Mouse (Mus musculus) ES-Bruce4 (cell line): ENCODE measurements at regions not wholly inside any gene's neighbourhood (a gene's known extent, or its start where the extent isn't known, plus 50 kb on each side); places are given as distances from the start of the nearest gene placed in this dataset.

Source experiments
- H3K27ac ChIP-seq: 2 replicates; pipeline ENCODE4 v1.5.1; 2012; ENCODE audit warnings: low read length, inconsistent platforms; ENCODE audit not compliant: insufficient read depth
- H3K27me3 ChIP-seq: 2 replicates; pipeline ENCODE4 v1.6.1; 2012; ENCODE audit warnings: mild to moderate bottlenecking, low read length, inconsistent platforms; ENCODE audit not compliant: control insufficient read depth, poor library complexity, insufficient read depth, severe bottlenecking
- H3K36me3 ChIP-seq: 2 replicates; pipeline ENCODE4 v1.6.1; 2012; ENCODE audit warnings: inconsistent platforms, mild to moderate bottlenecking, low read length, moderate library complexity; ENCODE audit not compliant: control insufficient read depth, poor library complexity, insufficient read depth, severe bottlenecking
- H3K4me1 ChIP-seq: one replicate; pipeline ENCODE4 v1.8.1; 2011; ENCODE audit warnings: low read length; ENCODE audit not compliant: control insufficient read depth, insufficient read depth
- H3K4me3 ChIP-seq: 2 replicates; pipeline ENCODE4 v1.5.1; 2011; ENCODE audit warnings: low read depth, mild to moderate bottlenecking, low read length
- H3K9ac ChIP-seq: 2 replicates; pipeline ENCODE4 v1.6.1; 2012; ENCODE audit warnings: low read depth, mild to moderate bottlenecking, inconsistent platforms; ENCODE audit not compliant: poor library complexity, severe bottlenecking
- H3K9me3 ChIP-seq: replicated peaks from 2 replicates; pipeline ENCODE4 v1.6.1; 2012; ENCODE audit warnings: mild to moderate bottlenecking, low read length, inconsistent platforms; ENCODE audit not compliant: control insufficient read depth, poor library complexity, insufficient read depth, severe bottlenecking
- CTCF ChIP-seq: IDR thresholded peaks from one replicate; pipeline ENCODE4 v1.8.1; 2011; ENCODE audit warnings: low read depth, low read length
- EP300 ChIP-seq: IDR thresholded peaks from 2 replicates; pipeline ENCODE4 v1.6.1; 2011; ENCODE audit warnings: low read depth, low read length; ENCODE audit not compliant: insufficient read depth
- POLR2A ChIP-seq: IDR thresholded peaks from one replicate; pipeline ENCODE4 v1.8.1; 2011; ENCODE audit warnings: low read length; ENCODE audit not compliant: insufficient read depth

DNA sequence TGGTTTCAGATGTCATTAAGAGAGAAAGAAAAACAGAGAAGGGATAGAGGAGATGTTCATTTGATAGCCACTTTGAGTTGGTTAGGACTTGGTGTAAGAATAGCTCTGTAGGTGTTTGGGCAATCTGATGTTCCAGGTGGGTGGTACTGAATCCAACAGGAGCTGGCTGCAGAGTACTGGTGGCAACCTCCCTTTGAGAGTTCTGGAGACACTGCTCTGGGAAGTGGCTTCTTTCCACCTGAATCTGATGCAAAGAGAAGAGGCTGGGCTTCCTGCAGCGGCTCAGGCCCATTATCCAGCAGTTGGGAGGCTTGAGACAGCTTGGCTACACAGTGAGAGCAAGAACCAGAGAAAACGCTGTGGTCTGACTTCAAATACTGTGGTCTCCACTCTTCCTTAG, 77.0 kb upstream of the Podxl start:
- Histone ChIP-seq H3K36me3 (no peaks in the 10 kb centered on the region), H3K27me3 (no peaks in the 10 kb centered on the region), H3K9ac (no peak overlapping the region), H3K27ac (no peak overlapping the region), H3K9me3 (no peaks in the 10 kb centered on the region), H3K4me3 (no peak overlapping the region), H3K4me1 (peaks cover 8% of the 10 kb centered on the region)
- no peak for TF ChIP-seq POLR2A
- no peak for TF ChIP-seq EP300
- no peak for TF ChIP-seq CTCF

DNA sequence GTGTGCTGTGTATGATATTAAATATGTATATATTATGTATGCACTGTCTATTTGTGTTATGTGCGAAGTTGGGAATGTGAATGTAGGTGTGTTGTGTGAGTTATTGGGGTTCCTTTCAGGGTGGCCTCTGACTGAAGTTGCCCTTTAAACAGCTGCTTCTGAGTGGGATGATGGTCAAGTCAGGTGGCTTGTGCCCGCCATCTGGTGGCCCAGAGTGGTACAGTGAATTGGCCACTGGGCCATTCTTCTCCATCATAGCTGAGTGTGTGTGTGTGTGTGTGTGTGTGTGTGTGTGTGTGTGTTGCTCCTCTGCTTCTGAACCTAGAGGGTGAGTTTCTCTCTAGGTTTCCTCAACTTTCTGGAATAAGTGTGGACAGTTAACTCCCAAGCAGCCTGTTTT, 75.7 kb upstream of the Podxl start:
- Histone ChIP-seq H3K9me3 (no peaks in the 10 kb centered on the region), H3K4me1 (peaks cover 7% of the 10 kb centered on the region), H3K9ac (no peak overlapping the region), H3K36me3 (no peaks in the 10 kb centered on the region), H3K4me3 (no peak overlapping the region), H3K27me3 (no peaks in the 10 kb centered on the region), H3K27ac (no peak overlapping the region)
- peak; percentile 94 for TF ChIP-seq CTCF
- TF ChIP-seq EP300: peak; percentile 51; the same call in 1 of the 2 replicates
- TF ChIP-seq POLR2A: no peak

DNA sequence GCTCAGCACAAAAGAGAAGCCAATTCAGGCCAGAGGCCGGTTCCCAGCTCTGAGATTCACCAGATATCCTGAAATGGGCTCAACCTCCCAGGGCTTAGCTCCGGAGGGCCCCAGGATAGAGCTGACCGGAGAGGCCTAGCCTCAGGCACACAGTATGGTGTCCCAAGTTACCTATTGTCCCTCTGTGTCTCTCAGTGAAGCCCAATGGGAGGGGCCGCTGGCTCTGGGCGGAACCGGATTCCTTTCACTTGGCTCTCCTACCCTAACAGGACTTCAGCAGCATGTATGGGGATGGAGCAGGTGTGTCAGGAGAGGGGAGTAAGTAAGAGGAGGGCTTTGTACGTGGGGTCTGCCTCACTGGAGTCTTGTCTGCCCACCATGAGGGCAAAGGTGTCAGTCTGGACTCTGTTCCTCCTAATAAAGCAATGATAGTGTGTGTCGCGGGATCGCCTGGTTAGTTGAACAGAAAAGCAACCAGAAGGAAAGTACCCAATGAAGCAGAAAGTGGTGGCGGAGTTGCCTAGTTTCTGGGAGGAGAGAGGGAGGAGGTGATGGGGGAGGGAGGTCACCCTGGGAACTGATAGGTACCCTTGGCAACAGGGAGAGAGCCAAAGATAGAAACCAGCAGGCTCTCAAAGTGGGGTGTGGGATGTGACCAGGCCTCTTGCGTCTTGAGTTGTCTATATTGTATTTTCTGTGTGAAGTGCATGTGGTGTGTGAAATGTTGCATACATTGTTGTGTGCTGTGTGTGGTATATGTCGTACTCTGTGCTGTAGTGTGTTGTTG, 74.8 kb upstream of the Podxl start:
- peak; percentile 80; the same call in 1 of the 2 replicates for TF ChIP-seq EP300
- TF ChIP-seq POLR2A: no peak
- no peak for TF ChIP-seq CTCF
- Histone ChIP-seq H3K36me3 (no peaks in the 10 kb centered on the region), H3K27ac (peak overlapping the region; percentile 79), H3K4me3 (peak overlapping the region; percentile 38), H3K27me3 (no peaks in the 10 kb centered on the region), H3K9me3 (no peaks in the 10 kb centered on the region), H3K9ac (0 out of 2 replicates have a peak overlapping the region, but pooled peaks have one; percentile 9), H3K4me1 (peaks cover 7% of the 10 kb centered on the region)

DNA sequence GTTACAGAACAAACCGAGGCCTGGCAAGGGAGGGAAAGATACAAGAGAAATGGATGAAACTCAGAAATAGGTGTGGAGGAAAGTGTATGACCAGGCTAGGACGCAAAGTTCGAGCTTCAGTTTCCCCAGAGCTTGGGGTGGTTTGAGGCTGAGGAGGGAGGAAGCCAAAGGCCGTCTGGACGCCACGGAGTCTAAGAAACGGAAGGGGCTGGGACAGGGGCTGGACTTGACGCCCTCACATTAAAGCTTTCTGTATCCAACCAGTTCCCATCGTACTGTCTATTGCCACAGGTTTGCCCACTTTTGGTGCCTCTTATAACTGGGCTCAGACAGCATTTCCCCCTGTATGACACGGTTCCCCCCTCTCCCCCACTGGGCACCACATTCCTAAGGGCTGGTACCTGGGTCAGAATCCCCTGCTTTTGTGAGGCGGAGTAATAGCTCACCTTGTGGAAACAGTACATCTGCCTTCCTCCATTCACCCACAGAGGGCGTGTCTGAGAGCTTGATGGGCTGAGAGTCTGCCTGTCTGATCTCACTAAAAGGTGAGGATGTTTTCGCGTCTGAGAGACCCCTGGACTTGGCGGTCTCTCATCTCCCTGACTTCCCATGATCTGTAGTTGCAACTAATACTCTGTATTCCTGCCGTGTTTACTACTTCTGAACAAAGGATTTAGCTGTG, 73.7 kb upstream of the Podxl start:
- TF ChIP-seq CTCF: peak; percentile 49
- no peak for TF ChIP-seq POLR2A
- H3K36me3 ChIP-seq: no peaks in the 10 kb centered on the region
- peak overlapping the region; percentile 11; the same call in 1 of the 2 replicates for H3K4me3 ChIP-seq
- H3K9me3 ChIP-seq: no peaks in the 10 kb centered on the region
- H3K27me3 ChIP-seq: no peaks in the 10 kb centered on the region
- peak overlapping the region; percentile 45 for H3K27ac ChIP-seq
- peak overlapping the region; percentile 8; the same call in 1 of the 2 replicates for H3K9ac ChIP-seq
- peaks cover 5% of the 10 kb centered on the region for H3K4me1 ChIP-seq

DNA sequence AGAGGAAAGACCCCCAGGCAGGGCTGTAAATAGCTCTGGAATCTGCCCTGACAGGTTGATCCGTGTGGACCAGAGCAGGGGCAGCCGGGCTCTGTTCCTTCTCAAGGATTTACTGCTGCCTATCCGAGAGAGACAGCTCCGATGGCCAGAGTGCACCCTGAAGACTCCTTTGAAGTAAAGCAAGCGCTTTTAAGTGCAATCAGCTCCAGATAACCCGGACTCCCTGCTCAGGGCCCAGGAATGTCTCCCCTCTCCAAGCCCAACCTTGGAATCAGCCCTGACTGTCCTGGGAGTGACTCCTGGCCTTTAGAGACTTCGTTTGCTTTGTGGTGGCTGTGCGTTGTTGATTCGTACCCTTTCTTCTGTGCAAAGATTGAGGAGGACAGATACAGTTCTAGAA, 73.2 kb upstream of the Podxl start:
- Histone ChIP-seq H3K27me3 (no peaks in the 10 kb centered on the region), H3K9me3 (no peaks in the 10 kb centered on the region), H3K36me3 (no peaks in the 10 kb centered on the region), H3K4me1 (peaks cover 2% of the 10 kb centered on the region), H3K9ac (peak overlapping the region; percentile 8; the same call in 1 of the 2 replicates), H3K27ac (peak overlapping the region; percentile 15; the same call in 1 of the 2 replicates), H3K4me3 (no peak overlapping the region)
- TF ChIP-seq EP300 (0 out of 2 replicates have a peak, but pooled peaks have one; percentile 52), POLR2A (no peak)

DNA sequence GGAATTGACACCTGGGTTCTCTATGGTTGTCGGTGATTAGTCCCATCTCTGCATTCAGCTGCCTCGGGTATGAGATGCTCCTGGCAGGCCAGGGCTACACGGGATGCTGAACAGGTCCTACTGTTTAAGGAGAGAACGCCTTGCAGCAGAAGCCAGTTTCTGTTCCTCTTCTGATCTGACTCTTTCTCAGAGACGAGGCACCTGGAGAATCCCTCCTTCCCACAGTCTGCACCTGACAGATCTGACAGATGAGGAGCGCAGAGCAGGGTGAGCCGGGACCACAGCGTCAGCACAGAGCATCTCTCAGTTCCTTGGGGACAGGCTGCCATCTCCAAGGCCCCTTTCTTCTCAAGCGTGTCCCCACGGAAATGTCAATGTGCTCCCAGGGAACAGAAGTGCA, 68.7 kb upstream of the Podxl start:
- Histone ChIP-seq H3K9me3 (no peaks in the 10 kb centered on the region), H3K36me3 (no peaks in the 10 kb centered on the region), H3K9ac (no peak overlapping the region), H3K27ac (no peak overlapping the region), H3K4me1 (peaks cover 2% of the 10 kb centered on the region), H3K4me3 (no peak overlapping the region), H3K27me3 (no peaks in the 10 kb centered on the region)
- no peak for TF ChIP-seq POLR2A
- no peak for TF ChIP-seq EP300
- no peak for TF ChIP-seq CTCF
